Mouse (Mus musculus) heart, embryonic 13.5 days (tissue): ENCODE data around the gene Tpcn1. TPM values are rescaled to one million over a fixed set of nuclear protein-coding genes. Genes with fewer than 3 reads are reported as not detected.

Experiments used
- ATAC-seq: fragments of 200-750 bp; cut with Nextera tagmentation; 2 replicates; pipeline ENCODE4 v1.8.0; 2017; ENCODE audit warnings: moderate TSS enrichment; ENCODE audit not compliant: insufficient number of reproducible peaks, low FRiP score, low TSS enrichment; ENCODE audit errors: extremely low read depth
- H3K27ac ChIP-seq: fragments of 300-500 bp; sonication (generic); replicated peaks from 2 replicates; pipeline ENCODE4 v1.5.1; 2015; ENCODE audit warnings: moderate library complexity, mild to moderate bottlenecking, inconsistent platforms
- H3K27me3 ChIP-seq: fragments of 300-500 bp; sonication (generic); replicated peaks from 2 replicates; pipeline ENCODE4 v1.6.1; 2015; ENCODE audit warnings: mild to moderate bottlenecking, inconsistent platforms
- H3K36me3 ChIP-seq: fragments of 300-500 bp; sonication (generic); 2 replicates; pipeline ENCODE4 v1.6.1; 2015; ENCODE audit warnings: mild to moderate bottlenecking, inconsistent platforms
- H3K4me1 ChIP-seq: fragments of 300-500 bp; sonication (generic); 2 replicates; pipeline ENCODE4 v1.6.1; 2015; ENCODE audit warnings: inconsistent platforms
- H3K4me2 ChIP-seq: fragments of 300-500 bp; sonication (generic); 2 replicates; pipeline ENCODE4 v1.6.1; 2015; ENCODE audit warnings: inconsistent platforms, mild to moderate bottlenecking, moderate library complexity
- H3K4me3 ChIP-seq: fragments of 300-500 bp; sonication (generic); 2 replicates; pipeline ENCODE4 v1.5.1; 2015; ENCODE audit warnings: moderate library complexity, mild to moderate bottlenecking, inconsistent platforms
- H3K9ac ChIP-seq: fragments of 300-500 bp; sonication (generic); 2 replicates; pipeline ENCODE4 v1.6.1; 2015; ENCODE audit warnings: inconsistent platforms, mild to moderate bottlenecking, moderate library complexity
- H3K9me3 ChIP-seq: fragments of 300-500 bp; sonication (generic); 2 replicates; pipeline ENCODE4 v1.6.1; 2016; ENCODE audit warnings: inconsistent platforms
- WGBS: fragments of 180-500 bp; shearing (Covaris S2); methylation state at CpG from one replicate; pipeline ENCODE4 v1.1.7; 2015; ENCODE audit warnings: mixed read lengths; 5-methylcytosine and 5-hydroxymethylcytosine counted together
- polyA plus RNA-seq: library from polyadenylated mRNA; unstranded; fragments of >200 nt; fragmentation: Nextera tagmentation; extraction: Ambion mirVana; gene quantifications from 2 replicates; pipeline ENCODE4 v1.2.1, GENCODE M21; 2015

The Tpcn1 gene
- polyA plus RNA-seq, 1 experiment from 2014 or later = 16.1 TPM

DNA sequence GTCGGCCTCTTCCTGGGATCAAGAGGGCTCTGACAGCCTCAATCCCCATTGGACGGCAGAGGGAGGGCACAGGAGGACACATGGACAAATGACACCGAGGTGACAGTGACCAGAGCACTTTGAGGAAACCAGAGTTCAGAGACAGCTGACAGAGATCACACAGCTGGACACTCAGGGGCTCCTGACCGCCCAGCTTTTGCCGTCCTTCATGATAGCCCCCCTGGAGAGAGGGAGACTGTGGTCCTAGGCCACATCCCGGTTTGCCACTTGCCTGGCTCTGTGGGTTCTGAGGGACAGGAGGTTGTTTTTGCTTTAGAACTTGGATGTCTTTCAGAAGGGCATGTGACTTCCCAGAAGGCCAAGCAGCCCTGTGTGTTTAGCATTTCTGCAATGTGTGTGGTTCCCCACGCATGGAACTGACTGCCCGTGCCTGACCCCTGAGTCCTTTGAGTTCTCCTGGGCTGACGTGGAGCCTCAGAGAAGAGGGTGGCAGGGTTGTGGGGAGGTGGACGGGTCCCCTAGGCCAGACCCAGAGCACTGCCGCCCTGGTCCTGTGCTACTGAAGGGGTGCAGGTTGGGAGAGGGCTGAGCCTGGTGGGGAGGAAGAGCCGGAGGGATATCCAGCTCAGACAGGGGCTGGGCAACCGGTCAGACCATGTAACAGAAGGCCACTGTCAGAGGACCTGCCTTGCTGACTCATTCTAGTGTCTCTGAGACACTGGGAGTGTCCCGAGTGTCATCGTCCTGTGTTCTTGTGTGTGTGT lies 72.1 kb downstream of the Tpcn1 start:
- peak overlapping the region; percentile 58 for H3K9ac ChIP-seq
- ATAC-seq = no peak
- peak overlapping the region; percentile 49; the same call in 1 of the 2 replicates for H3K27ac ChIP-seq
- H3K4me2 ChIP-seq = no peak overlapping the region
- WGBS = 41% methylated on average over 15 of the region's 15 CpGs
- H3K4me1 ChIP-seq = peaks cover 39% of the 10 kb centered on the region
- no peaks in the 10 kb centered on the region for H3K9me3 ChIP-seq
- H3K27me3 ChIP-seq = peaks cover 6% of the 10 kb centered on the region; the same call in 1 of the 2 replicates
- H3K4me3 ChIP-seq = no peak overlapping the region
- H3K36me3 ChIP-seq = no peaks in the 10 kb centered on the region

GRCm38 (mm10) chr5:120515451-120515850 lies 73.0 kb downstream of the Tpcn1 start:
- Histone ChIP-seq H3K36me3 (no peaks in the 10 kb centered on the region), H3K27me3 (peaks cover 6% of the 10 kb centered on the region; the same call in 1 of the 2 replicates), H3K9ac (no peak overlapping the region), H3K4me1 (peaks cover 45% of the 10 kb centered on the region), H3K9me3 (no peaks in the 10 kb centered on the region), H3K27ac (no peak overlapping the region), H3K4me2 (no peak overlapping the region), H3K4me3 (no peak overlapping the region)
- no peak for ATAC-seq
- WGBS = 60% methylated on average over 7 of the region's 7 CpGs

- Histone ChIP-seq H3K27ac (no peak overlapping the region), H3K4me3 (no peak overlapping the region), H3K27me3 (peaks cover 6% of the 10 kb centered on the region; the same call in 1 of the 2 replicates), H3K9me3 (no peaks in the 10 kb centered on the region), H3K4me1 (peaks cover 47% of the 10 kb centered on the region), H3K4me2 (no peak overlapping the region), H3K9ac (no peak overlapping the region), H3K36me3 (no peaks in the 10 kb centered on the region)
- WGBS = 22% methylated on average over 4 of the region's 4 CpGs
- ATAC-seq = no peak
These were observed 73.7 kb downstream of the Tpcn1 start for GRCm38 (mm10) chr5:120514754-120515153.

- no peak for ATAC-seq
- no peak overlapping the region for H3K4me3 ChIP-seq
- no peak overlapping the region for H3K9ac ChIP-seq
- H3K4me2 ChIP-seq = no peak overlapping the region
- peaks cover 47% of the 10 kb centered on the region for H3K4me1 ChIP-seq
- no peaks in the 10 kb centered on the region for H3K9me3 ChIP-seq
- WGBS = 92% methylated on average over 9 of the region's 9 CpGs
- no peak overlapping the region for H3K27ac ChIP-seq
- no peaks in the 10 kb centered on the region for H3K36me3 ChIP-seq
- peaks cover 6% of the 10 kb centered on the region; the same call in 1 of the 2 replicates for H3K27me3 ChIP-seq
These were observed 74.3 kb downstream of the Tpcn1 start for GRCm38 (mm10) chr5:120514031-120514677.

DNA sequence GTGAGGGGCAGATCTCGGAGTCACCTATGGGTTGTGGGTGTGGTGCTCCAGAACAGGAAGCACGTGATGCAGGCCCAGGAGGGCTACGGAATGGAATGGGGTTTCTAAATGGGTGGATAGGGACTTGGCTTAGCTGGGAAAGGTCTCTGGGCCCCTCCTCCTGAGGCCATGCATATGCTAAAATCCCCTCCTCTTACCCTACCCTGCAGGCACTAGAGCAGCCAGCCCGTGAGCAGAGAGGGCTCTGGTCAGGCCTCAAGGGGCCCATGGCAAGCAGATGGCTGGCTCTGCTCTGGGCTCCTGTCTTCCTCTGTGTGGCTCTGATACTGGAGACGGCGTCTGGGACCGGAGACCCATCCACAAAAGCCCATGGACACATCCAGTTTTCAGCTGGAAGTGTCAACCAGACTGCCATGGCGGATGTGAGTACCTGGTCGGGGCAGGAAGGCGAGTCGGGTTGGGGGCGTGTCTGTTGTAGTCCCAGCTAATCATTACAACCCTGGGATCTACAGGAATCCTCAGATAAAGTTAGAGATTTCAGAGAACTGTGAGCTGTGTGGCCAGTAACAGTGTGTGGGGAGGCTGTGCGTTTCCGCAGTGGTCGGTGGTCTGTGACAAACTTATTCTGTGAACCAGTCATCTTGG lies 75.4 kb downstream of the Tpcn1 start:
- no peak overlapping the region for H3K4me2 ChIP-seq
- no peak for ATAC-seq
- H3K9ac ChIP-seq = no peak overlapping the region
- H3K36me3 ChIP-seq = no peaks in the 10 kb centered on the region
- 50% methylated on average over 15 of the region's 15 CpGs for WGBS
- H3K4me1 ChIP-seq = peaks cover 47% of the 10 kb centered on the region
- no peak overlapping the region for H3K27ac ChIP-seq
- H3K9me3 ChIP-seq = no peaks in the 10 kb centered on the region
- peaks cover 6% of the 10 kb centered on the region; the same call in 1 of the 2 replicates for H3K27me3 ChIP-seq
- no peak overlapping the region for H3K4me3 ChIP-seq

DNA sequence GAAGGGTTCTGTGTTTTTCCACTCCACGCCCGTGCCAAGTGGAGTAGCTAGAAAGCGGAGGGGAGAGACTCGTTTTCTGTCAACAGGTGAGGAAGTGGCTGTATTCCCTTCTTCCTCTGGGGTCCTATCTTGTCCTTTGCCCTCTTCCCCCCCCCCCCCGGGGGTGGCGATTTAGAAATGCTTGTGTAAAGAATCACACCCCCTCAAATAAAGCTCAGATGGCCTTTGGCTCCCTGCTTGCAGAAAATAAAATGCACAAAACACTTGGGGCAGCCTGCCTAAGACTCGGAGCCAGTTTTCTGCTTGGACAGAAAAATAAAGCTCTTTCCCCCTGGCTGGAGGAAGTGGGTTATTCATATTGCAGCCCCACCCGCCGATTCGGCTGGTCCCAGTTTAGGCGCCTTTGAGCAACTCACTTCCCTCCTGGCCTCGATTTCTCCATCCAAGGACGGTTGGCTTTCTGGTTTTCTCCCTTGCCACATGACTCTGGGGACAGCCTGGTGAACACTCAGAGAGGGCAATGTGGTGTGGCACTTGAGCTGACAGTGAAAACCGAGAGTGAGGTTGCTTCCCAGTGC lies 76.7 kb downstream of the Tpcn1 start:
- no peak for ATAC-seq

GRCm38 (mm10) chr5:120510982-120511642 lies 77.4 kb downstream of the Tpcn1 start, which contains the start of gene Slc8b1:
Gene Slc8b1 (plus strand): TSS chr5:120511168.
- Histone ChIP-seq H3K4me3 (peak within 1 kb of the TSS; percentile 60), H3K36me3 (no peaks in the 10 kb centered on the region), H3K4me1 (peaks cover 41% of the 10 kb centered on the region), H3K27ac (no peak within 1 kb of the TSS), H3K9ac (peak within 1 kb of the TSS; percentile 77), H3K4me2 (peak within 1 kb of the TSS; percentile 72), H3K9me3 (no peaks in the 10 kb centered on the region), H3K27me3 (peaks cover 6% of the 10 kb centered on the region; the same call in 1 of the 2 replicates)
- peak; percentile 89 for ATAC-seq
- WGBS = under 1% methylated on average over 36 of the region's 36 CpGs

More for the DNA sequence above, 76.7 kb downstream of the Tpcn1 start:
- no peaks in the 10 kb centered on the region for H3K9me3 ChIP-seq
- H3K27me3 ChIP-seq = peaks cover 6% of the 10 kb centered on the region; the same call in 1 of the 2 replicates
- H3K4me1 ChIP-seq = peaks cover 42% of the 10 kb centered on the region
- H3K9ac ChIP-seq = peak overlapping the region; percentile 77
- H3K4me2 ChIP-seq = peak overlapping the region; percentile 72
- H3K36me3 ChIP-seq = no peaks in the 10 kb centered on the region
- no peak overlapping the region for H3K27ac ChIP-seq
- H3K4me3 ChIP-seq = peak overlapping the region; percentile 60
- WGBS = 24% methylated on average over 14 of the region's 14 CpGs

DNA sequence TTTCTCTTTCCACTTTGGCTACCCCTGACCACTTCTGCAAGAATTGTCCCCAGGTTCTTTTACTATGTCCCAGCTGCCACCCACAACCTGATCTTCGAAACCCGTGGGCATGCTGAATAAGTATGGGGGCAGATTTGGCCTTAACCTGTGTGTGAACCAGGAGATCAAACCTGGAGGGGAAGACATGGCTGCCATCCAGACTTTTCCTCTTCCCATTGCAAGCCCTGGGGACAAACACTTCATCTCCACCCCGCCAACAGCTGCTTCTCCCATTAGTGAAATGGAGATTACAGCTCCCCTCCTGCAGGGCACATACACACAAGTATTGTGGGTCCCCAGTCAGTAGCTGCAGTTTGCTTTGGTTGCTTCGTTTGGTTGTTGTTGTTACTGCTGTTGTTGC lies 81.2 kb downstream of the Tpcn1 start:
- Histone ChIP-seq H3K9ac (no peak overlapping the region), H3K9me3 (no peaks in the 10 kb centered on the region), H3K4me1 (peaks cover 38% of the 10 kb centered on the region), H3K27me3 (peaks cover 4% of the 10 kb centered on the region; the same call in 1 of the 2 replicates), H3K36me3 (no peaks in the 10 kb centered on the region), H3K4me3 (no peak overlapping the region), H3K27ac (no peak overlapping the region), H3K4me2 (no peak overlapping the region)
- ATAC-seq = no peak
- 59% methylated on average over 4 of the region's 4 CpGs for WGBS

- Histone ChIP-seq H3K36me3 (no peaks in the 10 kb centered on the region), H3K9me3 (no peaks in the 10 kb centered on the region), H3K4me2 (no peak overlapping the region), H3K27me3 (no peaks in the 10 kb centered on the region), H3K9ac (peak overlapping the region; percentile 28; the same call in 1 of the 2 replicates), H3K4me1 (peaks cover 39% of the 10 kb centered on the region), H3K4me3 (no peak overlapping the region), H3K27ac (no peak overlapping the region)
- WGBS = 37% methylated on average over 9 of the region's 9 CpGs
- no peak for ATAC-seq
These were observed 82.0 kb downstream of the Tpcn1 start for GRCm38 (mm10) chr5:120506490-120506889.

DNA sequence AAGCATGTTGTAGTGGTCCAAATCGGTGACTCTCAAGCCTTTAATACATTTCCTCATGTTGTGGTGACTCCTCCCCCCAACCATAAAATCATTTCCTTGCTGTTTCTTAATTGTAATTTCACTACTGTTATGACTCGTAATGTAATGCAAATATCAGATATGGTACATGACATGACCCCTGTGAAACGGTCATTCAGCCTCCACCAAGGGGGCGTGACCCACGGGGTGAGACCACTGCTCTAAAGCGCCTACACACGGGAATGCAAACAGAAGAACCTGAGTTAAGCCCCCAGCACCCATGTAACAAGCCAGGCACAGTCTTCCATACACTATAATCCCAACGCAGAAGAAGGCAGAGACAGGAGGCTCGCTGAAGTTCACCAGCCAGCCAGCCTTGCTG lies 82.7 kb downstream of the Tpcn1 start:
- no peak for ATAC-seq

More for the DNA sequence above, 82.7 kb downstream of the Tpcn1 start:
- no peak overlapping the region for H3K27ac ChIP-seq
- H3K4me1 ChIP-seq = peaks cover 37% of the 10 kb centered on the region
- H3K9me3 ChIP-seq = no peaks in the 10 kb centered on the region
- no peak overlapping the region for H3K9ac ChIP-seq
- H3K4me3 ChIP-seq = no peak overlapping the region
- 60% methylated on average over 9 of the region's 9 CpGs for WGBS
- no peaks in the 10 kb centered on the region for H3K36me3 ChIP-seq
- H3K27me3 ChIP-seq = no peaks in the 10 kb centered on the region
- peak overlapping the region; percentile 39; the same call in 1 of the 2 replicates for H3K4me2 ChIP-seq
